Mouse (Mus musculus): ENCODE measurements around the gene Plekha4.
A peak's percentile ranks its signal among the peaks of the same experiment; 100 is the strongest.
"Not testable (repeated sequence)": the region's sequence is repeated elsewhere in the genome, so short reads cannot be mapped to it uniquely, and the experiment has no call there.

Gene Plekha4

DNA sequence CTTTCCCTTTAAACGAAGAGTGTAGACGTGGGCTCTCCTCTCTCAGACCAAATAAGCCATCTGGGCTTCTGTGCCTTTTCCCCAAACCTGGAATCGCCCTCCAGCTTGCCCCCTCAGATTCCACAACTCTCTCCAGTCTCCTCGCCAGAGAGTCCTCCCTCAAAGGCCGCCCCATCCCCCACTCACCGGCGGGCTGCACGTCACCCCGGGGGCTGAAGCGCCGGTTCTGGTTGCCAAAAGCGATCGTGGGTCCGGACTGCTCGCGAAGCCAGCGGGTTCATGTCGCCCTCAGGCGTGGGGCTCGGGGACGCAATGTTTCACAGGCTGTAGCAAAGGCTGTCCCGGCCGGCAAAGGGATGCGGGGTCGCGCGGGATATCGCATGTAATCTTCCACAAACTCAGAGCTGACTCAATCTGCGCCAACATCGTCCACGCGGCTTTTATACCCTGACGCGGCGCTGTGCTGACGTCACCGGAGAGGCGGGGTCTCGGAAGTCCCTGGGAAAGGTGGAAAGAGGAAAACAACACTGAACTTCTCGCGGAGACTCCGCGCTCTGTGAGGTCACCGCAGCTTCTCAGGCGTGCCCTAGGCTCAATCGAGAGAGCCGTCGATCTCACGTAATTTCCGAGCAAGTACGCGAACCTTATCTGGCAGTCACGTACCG is at the start of gene Plekha4, which contains the start of gene Ppp1r15a:
TSS of gene Plekha4 (plus strand) at position 522 of the 665 bp plus-strand sequence.
TSS of gene Ppp1r15a (minus strand) at position 460 of the 665 bp plus-strand sequence.
- DNase-seq (ENCODE audit: extremely low read depth, low read depth) = peak; percentile 98

DNA sequence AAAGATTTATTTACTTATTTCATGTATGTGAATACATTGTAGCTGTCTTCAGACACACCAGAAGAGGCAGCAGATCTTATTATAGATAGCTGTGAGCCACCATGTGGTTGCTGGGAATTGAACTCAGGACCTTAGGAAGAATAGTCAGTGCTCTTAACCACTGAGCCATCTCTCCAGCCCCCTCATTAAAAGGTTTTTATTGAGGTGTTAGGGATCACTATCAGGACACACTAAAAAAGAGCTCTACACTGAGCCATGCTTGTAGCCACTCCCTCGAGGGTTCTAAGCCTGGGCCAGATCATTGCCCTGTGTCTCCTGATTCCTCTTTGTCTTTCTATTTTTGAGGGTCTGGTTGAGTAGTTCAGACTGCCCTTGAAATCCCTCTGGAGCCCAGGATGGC is 49.7 kb upstream of the Plekha4 start:
- DNase-seq (ENCODE audit: extremely low read depth, low read depth) = no peak

- no peak for DNase-seq (ENCODE audit: extremely low read depth, low read depth)
Observed at GRCm38 (mm10) chr7:45477003-45477402, 49.1 kb upstream of the Plekha4 start.

DNA sequence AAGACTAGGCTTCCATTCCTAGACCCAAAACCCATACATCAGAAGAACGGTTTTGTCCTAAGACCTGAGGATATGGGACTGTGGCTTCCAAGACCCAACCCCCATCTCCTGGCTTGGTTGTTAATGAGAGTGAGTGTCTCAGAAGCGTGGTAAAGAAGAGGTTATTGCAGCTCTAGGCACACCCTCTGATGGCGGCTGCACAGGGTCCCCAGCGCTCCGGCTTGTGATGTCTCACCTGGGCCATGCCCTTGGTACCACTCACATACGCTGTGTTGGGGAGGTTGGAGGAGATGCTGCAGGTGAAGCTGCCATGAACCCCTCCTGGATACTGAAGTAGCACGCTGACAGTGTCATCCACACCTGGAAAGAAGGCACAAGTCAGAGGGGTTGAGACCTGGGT is 47.4 kb upstream of the Plekha4 start:
- DNase-seq (ENCODE audit: extremely low read depth, low read depth) = no peak

GRCm38 (mm10) chr7:45480310-45480709 is 45.8 kb upstream of the Plekha4 start:
- not testable (repeated sequence) for DNase-seq (ENCODE audit: extremely low read depth, low read depth)

- peak; percentile 74 for DNase-seq (ENCODE audit: extremely low read depth, low read depth)
Observed at GRCm38 (mm10) chr7:45481374-45481927, 44.7 kb upstream of the Plekha4 start, which contains the start of gene Tulp2. Gene Tulp2, plus strand, starts transcription at chr7:45481877.

DNA sequence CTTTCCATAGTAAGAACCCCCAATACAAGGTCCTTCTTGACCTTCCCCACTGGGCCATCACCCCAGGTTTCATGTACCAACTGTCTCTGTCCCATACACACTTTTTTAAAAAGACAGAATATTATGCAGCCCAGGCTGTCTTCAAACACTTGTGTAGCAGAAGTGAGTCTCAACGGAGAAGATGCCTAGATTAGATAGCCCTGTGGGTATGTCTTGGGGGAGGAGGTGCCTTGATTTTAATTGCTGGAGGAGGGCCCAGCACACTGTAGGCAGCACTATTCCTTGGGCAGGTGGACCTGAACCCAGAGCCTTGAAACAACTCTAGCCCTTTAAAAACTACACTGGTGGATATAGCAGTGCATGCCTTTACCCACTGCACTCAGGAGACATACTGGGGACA is 44.0 kb upstream of the Plekha4 start:
- DNase-seq (ENCODE audit: extremely low read depth, low read depth) = no peak

DNA sequence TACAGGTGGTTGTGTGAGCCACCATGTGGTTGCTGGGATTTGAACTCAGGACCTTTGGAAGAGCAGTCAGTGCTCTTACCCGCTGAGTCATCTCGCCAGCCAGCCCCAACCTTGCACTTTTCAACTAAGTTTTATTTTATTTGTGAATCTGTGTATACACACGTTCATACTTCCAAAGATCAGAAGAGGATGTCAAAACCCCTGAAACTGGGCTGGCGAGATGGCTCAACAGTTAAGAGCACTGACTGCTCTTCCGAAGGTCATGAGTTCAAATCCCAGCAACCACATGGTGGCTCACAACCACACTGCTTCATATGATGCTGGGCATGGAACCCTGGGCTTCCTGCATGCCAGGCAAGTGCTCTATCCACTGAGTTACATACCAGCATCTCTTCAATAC is 41.1 kb upstream of the Plekha4 start:
- not testable (repeated sequence) for DNase-seq (ENCODE audit: extremely low read depth, low read depth)

GRCm38 (mm10) chr7:45486158-45486557 is 40.0 kb upstream of the Plekha4 start:
- DNase-seq (ENCODE audit: extremely low read depth, low read depth) = no peak

DNA sequence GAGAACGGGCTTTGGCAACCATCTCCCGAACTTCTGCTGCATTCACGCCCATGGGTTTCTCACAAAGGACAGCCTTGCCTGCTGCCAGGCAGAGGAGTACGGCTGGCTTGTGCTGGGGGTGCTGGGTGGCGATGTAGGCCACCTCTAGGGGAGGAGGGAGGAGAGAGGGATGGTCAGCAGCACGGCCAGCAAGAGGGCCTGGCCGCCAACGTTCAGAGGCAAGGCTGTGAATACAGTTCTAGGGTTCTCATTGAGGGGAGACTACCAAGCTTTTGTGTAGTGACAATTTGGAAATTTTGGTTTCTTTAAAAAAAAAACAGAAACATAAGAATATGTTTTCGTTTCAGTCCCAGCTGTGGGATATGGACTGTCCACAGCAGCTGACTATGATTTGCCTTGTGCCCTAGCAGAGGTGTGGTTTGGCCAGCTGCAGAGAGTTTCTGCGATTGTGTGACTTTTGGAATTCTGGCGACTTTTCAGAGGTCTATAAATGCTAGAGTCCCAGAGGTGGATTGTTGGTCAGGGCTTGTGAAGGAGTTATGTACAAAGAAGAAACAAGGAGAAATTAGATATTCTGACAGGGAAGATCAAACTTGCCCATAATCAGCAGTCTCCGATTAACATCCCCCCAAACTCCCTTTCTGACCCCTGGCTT is 39.2 kb upstream of the Plekha4 start, which contains the start of gene Gm45808:
TSS of gene Gm45808 (minus strand) at position 51 of the 655 bp plus-strand sequence.
- DNase-seq (ENCODE audit: extremely low read depth, low read depth) = no peak

GRCm38 (mm10) chr7:45487861-45488292 is 38.3 kb upstream of the Plekha4 start:
- no peak for DNase-seq (ENCODE audit: extremely low read depth, low read depth)

GRCm38 (mm10) chr7:45488293-45489204 is 37.6 kb upstream of the Plekha4 start, which contains the start of gene Dhdh:
Gene Dhdh, minus strand, starts transcription at chr7:45488805.
- DNase-seq (ENCODE audit: extremely low read depth, low read depth) = no peak

GRCm38 (mm10) chr7:45489578-45489977 is 36.6 kb upstream of the Plekha4 start:
- DNase-seq (ENCODE audit: extremely low read depth, low read depth) = no peak

- no peak for DNase-seq (ENCODE audit: extremely low read depth, low read depth)
Observed at GRCm38 (mm10) chr7:45490822-45491221, 35.3 kb upstream of the Plekha4 start.

GRCm38 (mm10) chr7:45491264-45491663 is 34.9 kb upstream of the Plekha4 start:
- no peak for DNase-seq (ENCODE audit: extremely low read depth, low read depth)

DNA sequence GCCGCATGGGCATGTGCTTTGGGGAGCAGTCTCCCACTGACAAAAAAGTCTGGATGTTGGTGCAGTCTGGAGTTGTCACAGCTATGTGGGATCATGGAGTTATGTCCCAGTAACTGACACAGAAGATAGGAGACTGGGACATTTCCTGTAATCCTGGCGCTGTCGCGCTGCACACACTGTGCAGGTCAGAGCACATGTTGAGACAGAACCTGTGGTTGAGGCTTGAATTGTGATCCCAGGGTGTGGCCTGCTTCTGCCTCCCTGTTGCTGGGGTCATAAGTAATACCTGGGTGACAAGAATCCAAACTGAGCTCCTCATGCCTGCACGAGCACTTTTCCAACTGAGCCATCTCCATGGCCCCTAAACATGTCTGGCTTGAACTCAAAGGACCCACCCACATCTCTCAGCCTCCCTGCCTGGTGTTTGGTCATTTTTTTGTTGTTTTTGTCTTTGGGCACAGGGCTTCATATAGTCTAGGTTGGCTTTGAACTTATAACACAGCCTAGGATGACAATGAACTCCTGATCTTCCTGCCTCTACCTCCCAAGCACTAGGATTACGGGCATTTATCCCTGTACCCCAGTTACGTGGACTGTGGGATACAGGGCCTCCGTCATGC is 33.8 kb upstream of the Plekha4 start:
- DNase-seq (ENCODE audit: extremely low read depth, low read depth) = no peak

DNA sequence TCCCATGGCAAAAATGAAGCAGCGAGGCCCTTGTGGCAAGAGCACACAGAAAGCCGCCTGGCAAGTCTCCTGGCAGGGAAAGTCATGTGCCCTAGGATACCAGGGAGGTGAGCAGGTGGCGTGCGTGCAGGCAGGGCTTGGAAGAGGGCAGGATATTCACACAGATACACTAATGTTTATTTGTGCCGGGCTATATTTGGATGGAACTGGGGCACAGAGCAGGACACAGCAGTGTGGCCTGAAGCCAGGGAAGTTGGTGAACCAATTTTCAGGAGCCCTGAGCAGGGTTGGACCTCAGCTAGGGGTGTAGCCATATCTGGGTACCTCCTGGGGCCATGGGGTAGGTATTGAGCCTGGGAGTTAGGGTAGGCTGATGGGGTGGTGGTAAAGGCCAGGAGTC is 33.2 kb upstream of the Plekha4 start:
- DNase-seq (ENCODE audit: extremely low read depth, low read depth) = no peak

DNA sequence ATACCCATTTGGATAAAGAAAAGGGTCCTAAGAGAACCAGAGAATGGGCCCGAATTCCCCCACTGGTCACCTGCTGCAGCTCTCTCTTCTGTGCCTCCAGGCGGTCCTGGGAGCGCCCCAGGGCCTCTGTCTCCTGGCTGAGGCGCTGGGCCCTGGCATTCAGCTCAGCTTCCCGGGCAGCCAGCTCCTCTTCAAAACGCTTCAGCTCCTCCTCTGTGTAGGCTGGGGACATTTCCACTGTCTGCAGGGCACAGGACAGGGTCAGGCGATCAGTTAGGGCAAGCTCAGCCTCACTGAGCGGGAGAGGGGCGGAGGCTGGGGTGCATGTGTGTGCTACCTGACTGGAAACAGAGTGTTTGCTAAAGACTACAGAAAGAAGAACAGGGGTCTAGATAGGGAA is 31.6 kb upstream of the Plekha4 start:
- no peak for DNase-seq (ENCODE audit: extremely low read depth, low read depth)

GRCm38 (mm10) chr7:45498427-45498826 is 27.7 kb upstream of the Plekha4 start:
- DNase-seq (ENCODE audit: extremely low read depth, low read depth) = no peak

GRCm38 (mm10) chr7:45507583-45507982 is 18.5 kb upstream of the Plekha4 start:
- DNase-seq (ENCODE audit: extremely low read depth, low read depth) = no peak

GRCm38 (mm10) chr7:45508561-45508960 is 17.6 kb upstream of the Plekha4 start:
- DNase-seq (ENCODE audit: extremely low read depth, low read depth) = peak; percentile 93
